Mouse (Mus musculus): ENCODE results near the gene Thpo. TPM values are rescaled to one million over a fixed set of nuclear protein-coding genes. Genes with fewer than 3 reads are reported as not detected.

Thpo gene
- total and polyA plus RNA-seq, 2 experiments from 2014 or later, result 0.71 to 0.81 TPM

DNA sequence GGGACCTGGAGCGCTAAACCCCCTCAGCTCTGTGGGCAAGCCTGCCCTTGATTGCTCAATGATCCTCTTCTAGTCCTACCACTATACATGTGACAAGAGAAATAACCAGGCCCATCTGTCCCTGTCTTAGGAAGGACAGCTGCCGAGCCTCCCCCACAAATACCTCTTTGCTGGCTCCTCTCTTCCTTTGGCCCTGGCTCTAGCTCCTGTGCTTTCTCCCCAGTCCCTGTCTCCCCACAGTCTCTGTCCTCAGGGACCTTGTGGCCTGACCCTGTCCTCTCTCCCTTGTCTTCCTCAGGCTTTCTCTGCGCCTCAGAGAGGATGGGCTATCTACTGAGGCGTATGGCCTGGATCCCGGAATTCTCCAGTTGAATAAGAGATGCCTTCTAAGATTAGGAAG lies 2.6 kb downstream of the Thpo start:
- TF ChIP-seq CTCF (IDR thresholded peaks at IDR 0.05), result no peak
- Histone ChIP-seq H3K9ac (replicated peaks; ENCODE audit: low read length, poor library complexity, severe bottlenecking) (no peak overlapping the region), H3K4me1 (ENCODE audit: insufficient read depth, low read length) (peaks cover 5% of the 10 kb centered on the region; the same call in 1 of the 2 replicates), H3K4me3 (ENCODE audit: low read depth, low read length) (no peak overlapping the region), H3K36me3 (ENCODE audit: insufficient read depth, low read length) (no peaks in the 10 kb centered on the region), H3K27me3 (ENCODE audit: insufficient read depth, low read length) (peaks cover 13% of the 10 kb centered on the region; the same call in 1 of the 2 replicates), H3K9me3 (ENCODE audit: low read length) (no peaks in the 10 kb centered on the region), H3K27ac (ENCODE audit: low read depth, low read length) (no peak overlapping the region), H3K4me2 (ENCODE audit: low read depth, low read length, poor library complexity, severe bottlenecking) (no peak overlapping the region)
- DNase-seq (ENCODE audit: low spot score) (no peak), ATAC-seq (ENCODE audit: low FRiP score) (peak; percentile 2; the same call in 1 of the 2 replicates)
- WGBS, result 64% methylated on average over 5 of the region's 5 CpGs

DNA sequence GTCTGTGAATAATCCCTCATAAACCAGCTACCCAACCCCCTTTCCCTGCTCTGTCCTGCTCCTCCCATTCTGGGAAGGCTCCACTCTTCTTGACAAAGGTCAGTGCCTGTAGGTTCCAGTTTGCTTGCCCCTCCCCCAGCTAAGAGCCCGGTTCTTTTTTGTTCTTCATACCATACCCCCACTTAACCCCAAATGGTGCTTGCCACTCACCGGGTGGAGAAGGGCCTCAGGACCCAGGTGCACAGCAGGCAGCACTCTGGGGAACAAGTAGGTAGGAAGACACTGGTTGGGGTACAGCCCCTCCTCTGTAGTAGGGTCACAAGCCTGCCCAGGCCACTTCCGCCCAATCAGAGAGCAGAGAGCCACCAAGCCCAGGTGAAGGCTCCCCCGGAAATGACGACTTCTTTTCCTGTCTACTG lies 4.0 kb downstream of the Thpo start:
- 45% methylated on average over 5 of the region's 5 CpGs for WGBS
- H3K9me3 ChIP-seq (ENCODE audit: low read length), result no peaks in the 10 kb centered on the region
- no peak for TF ChIP-seq CTCF (IDR thresholded peaks at IDR 0.05)
- peaks cover 5% of the 10 kb centered on the region; the same call in 1 of the 2 replicates for H3K4me1 ChIP-seq (ENCODE audit: insufficient read depth, low read length)
- H3K27ac ChIP-seq (ENCODE audit: low read depth, low read length), result no peak overlapping the region
- H3K9ac ChIP-seq (replicated peaks; ENCODE audit: low read length, poor library complexity, severe bottlenecking), result no peak overlapping the region
- H3K36me3 ChIP-seq (ENCODE audit: insufficient read depth, low read length), result no peaks in the 10 kb centered on the region
- DNase-seq (ENCODE audit: low spot score) (no peak), ATAC-seq (ENCODE audit: low FRiP score) (no peak)
- H3K4me3 ChIP-seq (ENCODE audit: low read depth, low read length), result no peak overlapping the region
- H3K27me3 ChIP-seq (ENCODE audit: insufficient read depth, low read length), result 0 out of 2 replicates have a peak, but pooled peaks cover 7% of the 10 kb centered on the region
- no peak overlapping the region for H3K4me2 ChIP-seq (ENCODE audit: low read depth, low read length, poor library complexity, severe bottlenecking)

DNA sequence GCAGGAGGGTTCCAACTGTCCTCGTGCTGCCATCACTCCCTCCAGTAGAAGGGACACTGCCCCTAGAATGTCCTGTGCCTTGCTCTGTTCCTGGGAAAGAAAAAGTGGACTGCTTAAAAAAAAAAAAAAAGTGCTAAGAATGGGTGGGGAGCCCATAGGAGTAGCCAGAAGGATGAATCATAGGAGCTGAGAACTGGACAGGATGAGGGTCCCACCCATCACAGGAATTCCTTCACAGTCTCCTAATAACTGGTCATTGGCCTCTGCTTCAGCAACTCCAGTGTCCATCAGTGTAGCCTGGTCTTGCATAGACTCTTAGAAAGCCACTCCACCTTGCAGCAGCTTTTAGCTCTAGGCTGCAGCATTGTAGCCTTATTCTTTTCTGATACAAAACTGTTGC lies 7.9 kb downstream of the Thpo start:
- no peak for TF ChIP-seq CTCF (IDR thresholded peaks at IDR 0.05)
- Histone ChIP-seq H3K4me1 (ENCODE audit: insufficient read depth, low read length) (no peaks in the 10 kb centered on the region), H3K9me3 (ENCODE audit: low read length) (no peaks in the 10 kb centered on the region), H3K36me3 (ENCODE audit: insufficient read depth, low read length) (peaks cover 11% of the 10 kb centered on the region), H3K4me2 (ENCODE audit: low read depth, low read length, poor library complexity, severe bottlenecking) (no peak overlapping the region), H3K4me3 (ENCODE audit: low read depth, low read length) (no peak overlapping the region), H3K27me3 (ENCODE audit: insufficient read depth, low read length) (no peaks in the 10 kb centered on the region), H3K27ac (ENCODE audit: low read depth, low read length) (no peak overlapping the region), H3K9ac (replicated peaks; ENCODE audit: low read length, poor library complexity, severe bottlenecking) (no peak overlapping the region)
- DNase-seq (ENCODE audit: low spot score) (no peak), ATAC-seq (ENCODE audit: low FRiP score) (no peak)
- WGBS, result 38% methylated on average over 1 of the region's 1 CpGs

DNA sequence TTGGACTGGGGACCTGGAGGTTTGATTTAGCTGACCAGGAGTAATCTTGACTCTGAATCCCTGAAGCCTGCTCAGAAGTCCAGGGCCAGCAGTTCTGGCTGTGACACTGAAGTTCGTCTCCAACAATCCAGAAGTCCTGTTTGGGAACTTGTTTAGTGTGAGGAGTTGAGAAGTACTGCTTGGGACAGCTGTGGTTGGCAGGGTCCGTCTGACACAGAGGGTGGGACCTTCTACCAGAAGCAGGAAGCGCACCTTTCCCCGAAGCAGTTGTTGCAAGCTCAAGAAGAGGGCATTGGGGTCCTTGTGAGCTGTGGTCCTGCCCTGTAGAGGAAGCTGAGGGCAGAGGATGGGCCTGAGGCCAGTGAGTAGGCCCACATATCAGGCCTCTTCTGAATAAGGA lies 8.6 kb downstream of the Thpo start:
- H3K27me3 ChIP-seq (ENCODE audit: insufficient read depth, low read length), result no peaks in the 10 kb centered on the region
- peaks cover 13% of the 10 kb centered on the region for H3K36me3 ChIP-seq (ENCODE audit: insufficient read depth, low read length)
- no peak for TF ChIP-seq CTCF (IDR thresholded peaks at IDR 0.05)
- ATAC-seq (ENCODE audit: low FRiP score) (no peak), DNase-seq (ENCODE audit: low spot score) (no peak)
- no peaks in the 10 kb centered on the region for H3K9me3 ChIP-seq (ENCODE audit: low read length)
- H3K4me3 ChIP-seq (ENCODE audit: low read depth, low read length), result no peak overlapping the region
- no peak overlapping the region for H3K27ac ChIP-seq (ENCODE audit: low read depth, low read length)
- no peak overlapping the region for H3K4me2 ChIP-seq (ENCODE audit: low read depth, low read length, poor library complexity, severe bottlenecking)
- no peaks in the 10 kb centered on the region for H3K4me1 ChIP-seq (ENCODE audit: insufficient read depth, low read length)
- no peak overlapping the region for H3K9ac ChIP-seq (replicated peaks; ENCODE audit: low read length, poor library complexity, severe bottlenecking)
- WGBS, result 73% methylated on average over 4 of the region's 4 CpGs

- no peaks in the 10 kb centered on the region for H3K9me3 ChIP-seq (ENCODE audit: low read length)
- H3K27me3 ChIP-seq (ENCODE audit: insufficient read depth, low read length), result no peaks in the 10 kb centered on the region
- H3K9ac ChIP-seq (replicated peaks; ENCODE audit: low read length, poor library complexity, severe bottlenecking), result no peak overlapping the region
- TF ChIP-seq CTCF (IDR thresholded peaks at IDR 0.05), result no peak
- no peak overlapping the region for H3K27ac ChIP-seq (ENCODE audit: low read depth, low read length)
- H3K4me2 ChIP-seq (ENCODE audit: low read depth, low read length, poor library complexity, severe bottlenecking), result no peak overlapping the region
- 77% methylated on average over 7 of the region's 7 CpGs for WGBS
- no peak for ATAC-seq (ENCODE audit: low FRiP score)
- H3K4me1 ChIP-seq (ENCODE audit: insufficient read depth, low read length), result no peaks in the 10 kb centered on the region
- H3K36me3 ChIP-seq (ENCODE audit: insufficient read depth, low read length), result peaks cover 13% of the 10 kb centered on the region
- no peak for DNase-seq (ENCODE audit: low spot score)
- H3K4me3 ChIP-seq (ENCODE audit: low read depth, low read length), result no peak overlapping the region
These were observed 9.0 kb downstream of the Thpo start for GRCm38 (mm10) chr16:20725321-20725720.

GRCm38 (mm10) chr16:20724338-20724748 lies 10.0 kb downstream of the Thpo start:
- H3K36me3 ChIP-seq (ENCODE audit: insufficient read depth, low read length), result peaks cover 13% of the 10 kb centered on the region
- no peak overlapping the region for H3K4me2 ChIP-seq (ENCODE audit: low read depth, low read length, poor library complexity, severe bottlenecking)
- H3K9me3 ChIP-seq (ENCODE audit: low read length), result no peaks in the 10 kb centered on the region
- H3K4me3 ChIP-seq (ENCODE audit: low read depth, low read length), result no peak overlapping the region
- no peak overlapping the region for H3K9ac ChIP-seq (replicated peaks; ENCODE audit: low read length, poor library complexity, severe bottlenecking)
- peak; percentile 75 for ATAC-seq (ENCODE audit: low FRiP score)
- WGBS, result 28% methylated on average over 5 of the region's 5 CpGs
- no peaks in the 10 kb centered on the region for H3K27me3 ChIP-seq (ENCODE audit: insufficient read depth, low read length)
- H3K4me1 ChIP-seq (ENCODE audit: insufficient read depth, low read length), result no peaks in the 10 kb centered on the region
- no peak overlapping the region for H3K27ac ChIP-seq (ENCODE audit: low read depth, low read length)
- peak; percentile 76 for DNase-seq (ENCODE audit: low spot score)
- peak; percentile 88 for TF ChIP-seq CTCF (IDR thresholded peaks at IDR 0.05)

Measured in midbrain, postnatal 0 days (tissue).